Mouse (Mus musculus) effector memory CD4-positive, alpha-beta T cell, adult 5 months (primary cell): Measurements from ENCODE around the gene Piga. TPM values are rescaled to one million over a fixed set of nuclear protein-coding genes. Genes with fewer than 3 reads are reported as not detected.

ENCODE experiments used
- polyA plus RNA-seq: library from polyadenylated mRNA; unstranded; fragments of 100-300 nt; shearing (Covaris generic); gene quantifications from one replicate; pipeline ENCODE4 v1.2.1, GENCODE M21; 2017

Piga gene
- polyA plus RNA-seq, result 16.1 TPM

GRCm38 (mm10) chrX:164419471-164419939 is at the start of gene Piga:
Gene Piga, plus strand, starts transcription at chrX:164419787.

GRCm38 (mm10) chrX:164373081-164373480 is 46.5 kb upstream of the Piga start, which contains the start of gene Vegfd:
Gene Vegfd, plus strand, starts transcription at chrX:164373378.

GRCm38 (mm10) chrX:164436709-164437108 is 17.1 kb downstream of the Piga start, which contains the start of gene Asb11:
Gene Asb11, plus strand, starts transcription at chrX:164436994.

Other genes with a start within 250 kb of the Piga start
- gene Bmx, start 161.6 kb upstream of the Piga start, polyA plus RNA-seq, result not detected
- gene Pir, start 150.4 kb upstream of the Piga start, polyA plus RNA-seq, result not detected
- gene Vegfd, start 46.4 kb upstream of the Piga start, polyA plus RNA-seq, result not detected
- gene Asb11, start 17.2 kb downstream of the Piga start, polyA plus RNA-seq, result not detected
- gene Asb9, start 86.5 kb downstream of the Piga start, polyA plus RNA-seq, result not detected